Mouse (Mus musculus) forebrain, postnatal 0 days (tissue): Measurements from ENCODE around the gene Derl3. TPM values are rescaled to one million over a fixed set of nuclear protein-coding genes. Genes with fewer than 3 reads are reported as not detected.
"Not testable (repeated sequence)": the region's sequence is repeated elsewhere in the genome, so short reads cannot be mapped to it uniquely, and the experiment has no call there.

Source experiments
- ATAC-seq: fragments of 200-750 bp; cut with Nextera tagmentation; 2 replicates; pipeline ENCODE4 v1.8.0; 2017; ENCODE audit warnings: mild to moderate bottlenecking, moderate library complexity
- DNase-seq: peaks from one replicate; pipeline ENCODE4 v3.0.0-alpha.2; 2015
- H3K27ac ChIP-seq: fragments of 300-500 bp; sonication (generic); 2 replicates; pipeline ENCODE4 v1.5.1; 2014; ENCODE audit warnings: low read depth, mild to moderate bottlenecking, antibody characterized with exemption, low read length, moderate library complexity, mixed read lengths
- H3K27me3 ChIP-seq: fragments of 300-500 bp; sonication (generic); 2 replicates; pipeline ENCODE4 v1.6.1; 2014; ENCODE audit warnings: mild to moderate bottlenecking, low read length, mixed read lengths; ENCODE audit not compliant: insufficient read depth
- H3K36me3 ChIP-seq: fragments of 300-500 bp; sonication (generic); 2 replicates; pipeline ENCODE4 v1.6.1; 2014; ENCODE audit warnings: mild to moderate bottlenecking, moderate library complexity; ENCODE audit not compliant: insufficient read depth
- H3K4me1 ChIP-seq: fragments of 300-500 bp; sonication (generic); 2 replicates; pipeline ENCODE4 v1.6.1; 2014; ENCODE audit warnings: antibody characterized with exemption; ENCODE audit not compliant: insufficient read depth
- H3K4me2 ChIP-seq: fragments of 300-500 bp; sonication (generic); 2 replicates; pipeline ENCODE4 v1.6.1; 2014; ENCODE audit warnings: low read depth, mild to moderate bottlenecking, moderate library complexity
- H3K4me3 ChIP-seq: fragments of 300-500 bp; sonication (generic); 2 replicates; pipeline ENCODE4 v1.5.1; 2014; ENCODE audit warnings: low read depth, low read length, mixed read lengths
- H3K9ac ChIP-seq: fragments of 300-500 bp; sonication (generic); 2 replicates; pipeline ENCODE4 v1.6.1; 2014; ENCODE audit warnings: mild to moderate bottlenecking
- H3K9me3 ChIP-seq: fragments of 300-500 bp; sonication (generic); 2 replicates; pipeline ENCODE4 v1.6.1; 2016; ENCODE audit warnings: low read length
- CTCF ChIP-seq: sonication (generic); IDR thresholded peaks from 2 replicates; pipeline ENCODE4 v1.5.1; 2016; ENCODE audit warnings: antibody characterized with exemption, control low read depth, low read depth
- WGBS: fragments of 180-500 bp; shearing (Covaris S2); extraction: QIAGEN DNeasy Blood & Tissue Kit; methylation state at CpG from one replicate; pipeline ENCODE4 v1.1.7; 2014; 5-methylcytosine and 5-hydroxymethylcytosine counted together
- polyA plus RNA-seq: library from polyadenylated mRNA; unstranded; fragments of >200 nt; fragmentation: Nextera tagmentation; extraction: Ambion mirVana; gene quantifications from 2 replicates; pipeline ENCODE4 v1.2.1, GENCODE M21; 2015
- total RNA-seq: library from RNA; depleted of rRNA; stranded (reverse); fragments of >200 nt; gene quantifications from 2 replicates; pipeline ENCODE4 v1.2.3, GENCODE M21; 2014

Derl3 gene
- total and polyA plus RNA-seq, 2 experiments from 2014 or later = 1.4 to 4.7 TPM

- H3K4me3 ChIP-seq = no peak overlapping the region
- no peak overlapping the region for H3K27ac ChIP-seq
- H3K36me3 ChIP-seq = no peaks in the 10 kb centered on the region
- DNase-seq = no peak
- peak; percentile 36; the same call in 1 of the 2 replicates for ATAC-seq
- no peaks in the 10 kb centered on the region for H3K27me3 ChIP-seq
- H3K9ac ChIP-seq = no peak overlapping the region
- TF ChIP-seq CTCF = no peak
- no peaks in the 10 kb centered on the region for H3K9me3 ChIP-seq
- no peak overlapping the region for H3K4me2 ChIP-seq
- no peaks in the 10 kb centered on the region for H3K4me1 ChIP-seq
- WGBS = 8% methylated on average over 15 of the region's 15 CpGs
Measured at GRCm38 (mm10) chr10:75882433-75883231, 10.6 kb upstream of the Derl3 start.

GRCm38 (mm10) chr10:75883232-75883552, 10.0 kb upstream of the Derl3 start:
- H3K4me3 ChIP-seq = no peak overlapping the region
- ATAC-seq = peak; percentile 81
- H3K9ac ChIP-seq = no peak overlapping the region
- no peak overlapping the region for H3K27ac ChIP-seq
- no peaks in the 10 kb centered on the region for H3K36me3 ChIP-seq
- no peaks in the 10 kb centered on the region for H3K9me3 ChIP-seq
- under 1% methylated on average over 10 of the region's 10 CpGs for WGBS
- TF ChIP-seq CTCF = peak; percentile 69
- H3K4me2 ChIP-seq = no peak overlapping the region
- H3K4me1 ChIP-seq = no peaks in the 10 kb centered on the region
- peak; percentile 77 for DNase-seq
- H3K27me3 ChIP-seq = no peaks in the 10 kb centered on the region

- 94% methylated on average over 8 of the region's 8 CpGs for WGBS
- no peak for ATAC-seq
Measured at GRCm38 (mm10) chr10:75884742-75885141, 8.5 kb upstream of the Derl3 start.

GRCm38 (mm10) chr10:75887504-75887903, 5.7 kb upstream of the Derl3 start:
- not testable (repeated sequence) for H3K9ac ChIP-seq, H3K27ac ChIP-seq, ATAC-seq, H3K36me3 ChIP-seq, H3K9me3 ChIP-seq, DNase-seq, H3K27me3 ChIP-seq, H3K4me2 ChIP-seq, H3K4me3 ChIP-seq, H3K4me1 ChIP-seq
- 74% methylated on average over 4 of the region's 5 CpGs for WGBS

More at GRCm38 (mm10) chr10:75884742-75885141, 8.5 kb upstream of the Derl3 start:
- Histone ChIP-seq H3K4me2 (no peak overlapping the region), H3K27ac (no peak overlapping the region), H3K9me3 (no peaks in the 10 kb centered on the region), H3K9ac (no peak overlapping the region), H3K4me3 (no peak overlapping the region), H3K4me1 (no peaks in the 10 kb centered on the region), H3K27me3 (no peaks in the 10 kb centered on the region), H3K36me3 (no peaks in the 10 kb centered on the region)
- TF ChIP-seq CTCF = no peak
- DNase-seq = no peak

GRCm38 (mm10) chr10:75889406-75890153, 3.6 kb upstream of the Derl3 start:
- Histone ChIP-seq H3K9ac (no peak overlapping the region), H3K27me3 (no peaks in the 10 kb centered on the region), H3K4me3 (no peak overlapping the region), H3K27ac (no peak overlapping the region), H3K4me1 (peaks cover 5% of the 10 kb centered on the region; the same call in 1 of the 2 replicates), H3K9me3 (no peaks in the 10 kb centered on the region), H3K36me3 (peaks cover 6% of the 10 kb centered on the region), H3K4me2 (no peak overlapping the region)
- WGBS = 54% methylated on average over 8 of the region's 8 CpGs
- no peak for DNase-seq
- no peak for ATAC-seq
- TF ChIP-seq CTCF = no peak

GRCm38 (mm10) chr10:75894601-75895000, 1.4 kb downstream of the Derl3 start:
- Histone ChIP-seq H3K4me2 (no peak overlapping the region), H3K4me3 (no peak overlapping the region), H3K4me1 (peaks cover 5% of the 10 kb centered on the region; the same call in 1 of the 2 replicates), H3K9me3 (no peaks in the 10 kb centered on the region), H3K9ac (no peak overlapping the region), H3K27ac (no peak overlapping the region), H3K36me3 (peaks cover 44% of the 10 kb centered on the region), H3K27me3 (no peaks in the 10 kb centered on the region)
- TF ChIP-seq CTCF = no peak
- no peak for DNase-seq
- ATAC-seq = no peak
- 79% methylated on average over 6 of the region's 6 CpGs for WGBS

- 93% methylated on average over 5 of the region's 5 CpGs for WGBS
- peaks cover 5% of the 10 kb centered on the region; the same call in 1 of the 2 replicates for H3K4me1 ChIP-seq
- no peak overlapping the region for H3K4me2 ChIP-seq
- ATAC-seq (no peak), DNase-seq (no peak)
- no peaks in the 10 kb centered on the region for H3K9me3 ChIP-seq
- H3K27ac ChIP-seq = no peak overlapping the region
- no peak overlapping the region for H3K9ac ChIP-seq
- H3K36me3 ChIP-seq = peaks cover 53% of the 10 kb centered on the region
- no peaks in the 10 kb centered on the region for H3K27me3 ChIP-seq
- no peak for TF ChIP-seq CTCF
- H3K4me3 ChIP-seq = no peak overlapping the region
Measured at GRCm38 (mm10) chr10:75895730-75896129, 2.5 kb downstream of the Derl3 start.
